Mouse (Mus musculus) stomach, embryonic 16.5 days (tissue): ENCODE results near the gene Sult4a1. TPM values are rescaled to one million over a fixed set of nuclear protein-coding genes. Genes with fewer than 3 reads are reported as not detected.

Experiments used
- ATAC-seq: fragments of 200-750 bp; cut with Nextera tagmentation; 2 replicates; pipeline ENCODE4 v1.8.0; 2017; ENCODE audit warnings: moderate number of reproducible peaks, moderate TSS enrichment; ENCODE audit not compliant: insufficient read depth, low FRiP score
- H3K27ac ChIP-seq: fragments of 300-500 bp; sonication (generic); 2 replicates; pipeline ENCODE4 v1.5.1; 2014; ENCODE audit warnings: low read length
- H3K27me3 ChIP-seq: fragments of 300-500 bp; sonication (generic); 2 replicates; pipeline ENCODE4 v1.6.1; 2014; ENCODE audit warnings: low read length, control low read depth, mixed read lengths; ENCODE audit not compliant: control insufficient read depth, insufficient read depth
- H3K36me3 ChIP-seq: fragments of 300-500 bp; sonication (generic); 2 replicates; pipeline ENCODE4 v1.6.1; 2014; ENCODE audit warnings: low read length; ENCODE audit not compliant: control insufficient read depth, insufficient read depth
- H3K4me1 ChIP-seq: fragments of 300-500 bp; sonication (generic); 2 replicates; pipeline ENCODE4 v1.6.1; 2014; ENCODE audit warnings: low read length, control low read depth, mixed read lengths; ENCODE audit not compliant: control insufficient read depth, insufficient read depth
- H3K4me2 ChIP-seq: fragments of 300-500 bp; sonication (generic); 2 replicates; pipeline ENCODE4 v1.6.1; 2014; ENCODE audit warnings: low read depth, low read length, mixed read lengths
- H3K4me3 ChIP-seq: fragments of 300-500 bp; sonication (generic); replicated peaks from 2 replicates; pipeline ENCODE4 v1.5.1; 2014; ENCODE audit warnings: mild to moderate bottlenecking, low read length
- H3K9ac ChIP-seq: fragments of 300-500 bp; sonication (generic); 2 replicates; pipeline ENCODE4 v1.6.1; 2014; ENCODE audit warnings: low read length
- H3K9me3 ChIP-seq: fragments of 300-500 bp; sonication (generic); replicated peaks from 2 replicates; pipeline ENCODE4 v1.6.1; 2016; ENCODE audit warnings: low read length, control low read depth; ENCODE audit not compliant: control insufficient read depth
- WGBS: fragments of 180-500 bp; shearing (Covaris S2); extraction: QIAGEN DNeasy Blood & Tissue Kit; methylation state at CpG from one replicate; pipeline ENCODE4 v1.1.7; 2014; 5-methylcytosine and 5-hydroxymethylcytosine counted together
- polyA plus RNA-seq: library from polyadenylated mRNA; unstranded; fragments of >200 nt; fragmentation: Nextera tagmentation; extraction: Ambion mirVana; gene quantifications from 2 replicates; pipeline ENCODE4 v1.2.1, GENCODE M21; 2015

Sult4a1 gene
- polyA plus RNA-seq, 1 experiment from 2014 or later: 5.2 TPM

DNA sequence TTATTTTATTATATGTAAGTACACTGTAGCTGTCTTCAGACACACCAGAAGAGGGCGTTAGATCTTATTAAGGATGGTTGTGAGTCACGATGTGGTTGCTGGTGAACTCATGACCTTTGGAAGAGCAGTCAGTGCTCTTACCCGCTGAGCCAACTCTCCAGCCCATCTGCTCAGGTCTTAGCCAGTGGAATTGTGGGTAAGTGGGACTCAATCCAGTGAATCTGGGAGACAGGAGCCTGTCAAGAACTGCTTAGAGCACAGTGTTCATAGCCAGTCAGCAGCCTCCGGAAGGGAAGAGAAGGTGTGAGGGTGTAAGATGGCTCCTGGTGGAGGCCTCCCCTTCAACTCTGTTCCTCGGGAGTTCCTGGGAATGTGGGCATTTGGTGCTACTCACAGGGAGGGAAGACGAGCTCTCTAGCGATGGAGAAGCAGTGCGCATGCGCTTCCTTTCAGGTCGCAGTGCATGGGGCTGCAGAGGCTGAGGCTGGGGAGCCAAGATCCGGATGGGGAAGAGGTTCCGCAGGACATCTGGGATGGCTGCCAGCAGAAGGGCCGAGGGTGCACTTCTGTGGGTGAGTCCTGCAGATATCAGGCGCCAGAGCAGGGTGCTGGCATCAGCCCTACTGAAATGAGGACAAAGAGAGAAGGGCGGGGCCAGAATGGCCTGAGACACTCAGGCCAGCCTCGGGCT, 25.7 kb upstream of the Sult4a1 start:
- WGBS: 51% methylated on average over 16 of the region's 16 CpGs
- Histone ChIP-seq H3K27ac (no peak overlapping the region), H3K4me2 (no peak overlapping the region), H3K9ac (no peak overlapping the region), H3K27me3 (no peaks in the 10 kb centered on the region), H3K4me3 (no peak overlapping the region), H3K4me1 (no peaks in the 10 kb centered on the region), H3K9me3 (no peaks in the 10 kb centered on the region; the same call in 1 of the 2 replicates), H3K36me3 (no peaks in the 10 kb centered on the region)
- 0 out of 2 replicates have a peak, but pooled peaks have one; percentile 25 for ATAC-seq

DNA sequence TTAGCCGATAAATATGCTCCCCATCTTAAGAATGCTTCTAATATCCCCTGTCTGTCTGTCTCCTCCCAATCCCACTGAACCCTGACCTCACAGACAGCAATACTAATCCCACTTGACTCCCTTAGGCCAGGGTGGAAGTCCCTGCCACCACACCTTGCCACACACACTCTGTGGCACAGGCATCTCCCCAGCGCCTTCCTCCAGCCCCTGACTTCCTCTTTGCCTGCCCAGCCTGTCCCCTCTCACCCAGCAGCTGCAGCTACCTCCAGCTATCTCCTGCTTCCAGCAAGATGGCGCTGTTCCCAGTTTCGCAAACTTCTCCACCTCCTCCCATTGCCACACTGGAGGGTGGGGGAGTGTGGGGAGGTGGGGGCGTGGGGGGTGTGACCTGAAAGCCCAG, 21.3 kb upstream of the Sult4a1 start:
- H3K4me1 ChIP-seq: no peaks in the 10 kb centered on the region
- H3K9me3 ChIP-seq: no peaks in the 10 kb centered on the region
- no peaks in the 10 kb centered on the region for H3K36me3 ChIP-seq
- no peak overlapping the region for H3K9ac ChIP-seq
- H3K4me3 ChIP-seq: no peak overlapping the region
- H3K27me3 ChIP-seq: no peaks in the 10 kb centered on the region
- H3K4me2 ChIP-seq: no peak overlapping the region
- ATAC-seq: no peak
- WGBS: 28% methylated on average over 5 of the region's 5 CpGs
- H3K27ac ChIP-seq: no peak overlapping the region

DNA sequence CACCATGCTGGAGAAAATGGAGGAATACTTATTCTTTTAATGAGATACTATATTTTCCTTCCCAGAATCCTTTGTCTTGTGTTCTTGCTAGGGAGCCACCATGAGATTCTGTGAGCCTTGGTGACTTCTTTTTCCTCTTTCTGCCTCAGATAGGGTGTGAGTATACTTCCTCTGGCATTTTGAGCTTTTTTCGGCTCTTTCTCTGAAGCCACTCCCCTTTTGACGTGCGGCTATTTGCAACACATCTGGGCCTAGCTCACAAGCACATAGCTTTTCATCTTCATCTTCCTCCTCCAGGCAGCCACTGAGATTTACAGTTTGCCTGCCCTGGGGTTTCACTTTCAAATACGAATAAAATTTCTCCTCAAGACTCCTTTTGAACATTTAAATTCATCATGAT, 20.9 kb upstream of the Sult4a1 start:
- 65% methylated on average over 4 of the region's 4 CpGs for WGBS
- Histone ChIP-seq H3K4me1 (no peaks in the 10 kb centered on the region), H3K4me3 (no peak overlapping the region), H3K36me3 (no peaks in the 10 kb centered on the region), H3K27ac (no peak overlapping the region), H3K9ac (no peak overlapping the region), H3K4me2 (no peak overlapping the region), H3K9me3 (no peaks in the 10 kb centered on the region), H3K27me3 (no peaks in the 10 kb centered on the region)
- no peak for ATAC-seq

DNA sequence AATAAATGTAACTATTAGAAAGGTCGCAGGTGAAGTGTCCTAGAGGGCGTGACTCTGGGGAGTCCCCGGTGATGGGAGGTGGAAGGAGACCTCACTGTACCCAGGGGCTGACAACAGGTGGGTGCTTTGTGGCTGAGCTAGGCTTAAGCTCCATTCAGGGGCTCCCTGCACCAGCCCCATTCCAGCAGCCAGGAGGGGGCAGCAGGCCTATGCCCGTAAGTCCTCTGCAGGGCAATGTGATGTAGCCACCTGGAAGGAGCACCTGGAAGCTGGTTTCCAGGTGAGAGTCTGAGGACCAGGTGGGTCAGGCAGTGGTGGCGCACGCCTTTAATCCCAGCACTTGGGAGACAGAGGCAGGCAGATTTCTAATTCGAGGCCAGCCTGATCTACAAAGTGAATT, 18.5 kb upstream of the Sult4a1 start:
- Histone ChIP-seq H3K9me3 (no peaks in the 10 kb centered on the region), H3K4me3 (no peak overlapping the region), H3K4me1 (no peaks in the 10 kb centered on the region), H3K9ac (no peak overlapping the region), H3K27me3 (no peaks in the 10 kb centered on the region), H3K4me2 (no peak overlapping the region), H3K36me3 (no peaks in the 10 kb centered on the region), H3K27ac (no peak overlapping the region)
- WGBS: 67% methylated on average over 7 of the region's 7 CpGs
- no peak for ATAC-seq

DNA sequence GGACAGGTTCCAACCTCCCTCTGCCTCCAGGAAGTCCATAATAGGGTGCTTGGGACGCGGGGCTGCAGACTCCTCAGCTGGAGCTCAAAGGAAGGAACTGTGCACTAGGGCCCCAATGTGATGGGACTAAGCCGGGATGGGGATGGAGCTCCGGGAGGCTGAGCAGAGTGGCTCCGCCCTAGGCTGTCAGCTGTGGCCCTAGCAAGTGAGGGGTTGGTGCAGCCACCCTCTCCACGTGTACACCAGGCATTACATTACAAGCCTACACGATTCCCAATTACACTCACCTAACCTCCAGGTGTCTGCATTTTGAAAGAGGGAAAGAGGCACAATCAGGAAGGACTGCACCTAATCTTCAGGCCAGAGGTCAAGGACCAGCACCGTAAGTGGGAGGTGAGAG, 17.5 kb upstream of the Sult4a1 start, which contains the start of gene Pnpla5:
Gene Pnpla5, minus strand, starts transcription at position 101 of the 400 bp plus-strand sequence.
- no peak for ATAC-seq
- Histone ChIP-seq H3K27me3 (no peaks in the 10 kb centered on the region), H3K4me1 (no peaks in the 10 kb centered on the region), H3K4me2 (no peak within 1 kb of the TSS), H3K27ac (no peak within 1 kb of the TSS), H3K4me3 (no peak within 1 kb of the TSS), H3K9me3 (no peaks in the 10 kb centered on the region), H3K9ac (no peak within 1 kb of the TSS), H3K36me3 (no peaks in the 10 kb centered on the region)
- 63% methylated on average over 8 of the region's 8 CpGs for WGBS

DNA sequence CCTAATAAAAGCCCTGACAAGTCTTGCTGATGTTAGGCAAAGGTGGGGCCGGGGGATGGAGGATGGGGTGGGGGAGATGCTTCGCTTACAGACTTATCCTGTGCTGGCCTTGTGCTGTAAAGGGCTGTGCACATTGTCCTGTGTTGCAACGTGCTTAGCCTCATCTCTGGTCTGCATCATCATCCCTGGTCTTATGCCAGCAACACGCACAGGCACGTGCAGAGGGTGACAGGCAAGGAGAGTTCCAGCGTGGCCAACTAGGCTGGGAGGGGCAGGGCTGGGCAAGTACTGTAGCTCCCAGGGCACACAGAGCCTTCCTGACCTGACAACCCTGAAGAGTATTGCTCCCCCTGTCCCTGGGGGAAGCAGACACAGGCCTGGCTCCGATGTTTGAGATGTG, 15.5 kb upstream of the Sult4a1 start:
- Histone ChIP-seq H3K27ac (no peak overlapping the region), H3K4me3 (no peak overlapping the region), H3K4me1 (no peaks in the 10 kb centered on the region), H3K9me3 (no peaks in the 10 kb centered on the region), H3K36me3 (no peaks in the 10 kb centered on the region), H3K9ac (no peak overlapping the region), H3K4me2 (no peak overlapping the region), H3K27me3 (no peaks in the 10 kb centered on the region)
- no peak for ATAC-seq
- 69% methylated on average over 7 of the region's 7 CpGs for WGBS

DNA sequence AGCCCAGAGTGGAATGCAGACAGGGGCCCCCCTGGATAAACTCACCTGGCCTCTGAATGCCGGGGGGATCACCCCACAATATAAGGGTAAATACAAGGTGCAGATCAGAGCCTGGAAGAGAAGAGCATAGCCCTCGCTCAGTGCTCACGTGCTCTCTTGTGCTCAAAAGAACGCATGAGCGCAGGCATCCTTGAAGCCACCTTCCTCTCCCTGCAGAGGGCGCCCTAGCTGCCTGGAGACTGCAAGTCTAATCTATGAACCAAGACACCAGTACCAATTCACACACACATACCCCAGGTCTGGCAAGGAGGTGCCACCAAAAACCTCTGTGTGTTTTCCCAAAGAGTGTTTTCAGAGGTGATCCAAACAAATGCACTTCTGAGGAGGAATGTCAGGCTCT, 15.1 kb upstream of the Sult4a1 start:
- Histone ChIP-seq H3K4me1 (no peaks in the 10 kb centered on the region), H3K4me2 (no peak overlapping the region), H3K27ac (no peak overlapping the region), H3K4me3 (no peak overlapping the region), H3K27me3 (no peaks in the 10 kb centered on the region), H3K9ac (no peak overlapping the region), H3K36me3 (no peaks in the 10 kb centered on the region), H3K9me3 (no peaks in the 10 kb centered on the region)
- 19% methylated on average over 6 of the region's 6 CpGs for WGBS
- ATAC-seq: no peak

DNA sequence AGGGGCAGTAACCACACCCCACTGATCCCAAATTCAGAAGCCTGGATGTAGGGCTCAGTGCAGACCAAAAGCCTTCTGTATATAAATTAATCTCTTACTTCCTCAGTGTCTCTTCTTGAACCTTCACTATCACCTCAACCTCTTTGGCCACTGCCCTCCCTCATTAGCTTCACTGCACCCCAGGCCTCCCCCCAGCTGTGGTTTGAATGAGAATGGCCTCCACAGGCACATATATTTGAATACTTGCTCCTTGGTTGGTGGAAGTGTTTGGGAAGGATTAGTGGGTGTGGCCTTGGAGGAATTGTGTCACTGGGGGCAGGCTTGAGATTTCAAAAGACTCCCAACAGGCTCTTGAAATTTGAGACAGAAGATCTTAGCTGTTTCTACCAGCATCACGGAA, 10.9 kb upstream of the Sult4a1 start:
- WGBS: 82% methylated on average over 1 of the region's 1 CpGs
- H3K4me1 ChIP-seq: no peaks in the 10 kb centered on the region
- H3K27me3 ChIP-seq: no peaks in the 10 kb centered on the region
- no peak overlapping the region for H3K4me2 ChIP-seq
- no peak for ATAC-seq
- H3K4me3 ChIP-seq: no peak overlapping the region
- H3K27ac ChIP-seq: no peak overlapping the region
- H3K9me3 ChIP-seq: no peaks in the 10 kb centered on the region
- H3K36me3 ChIP-seq: no peaks in the 10 kb centered on the region
- no peak overlapping the region for H3K9ac ChIP-seq

DNA sequence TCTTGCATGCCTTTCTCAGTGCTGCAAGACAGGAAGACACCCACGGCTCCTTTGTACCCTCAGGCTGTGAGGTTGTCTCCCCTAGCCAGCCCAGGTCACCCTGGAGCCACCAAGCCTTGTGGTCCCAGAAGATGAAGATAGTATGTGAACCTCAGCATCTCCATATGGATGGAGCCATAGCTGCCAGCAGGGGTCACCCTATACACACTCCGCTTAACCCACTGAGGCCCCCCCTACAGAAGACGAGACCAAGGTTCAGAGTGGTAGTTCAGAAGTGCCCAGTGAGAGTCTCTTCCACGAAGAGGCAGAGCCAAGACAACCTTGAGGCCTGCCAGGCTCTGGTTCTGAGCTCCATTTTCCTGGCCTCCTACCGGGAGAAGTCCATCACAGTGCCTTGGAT, 10.2 kb upstream of the Sult4a1 start:
- WGBS: 37% methylated on average over 5 of the region's 5 CpGs
- H3K4me1 ChIP-seq: no peaks in the 10 kb centered on the region
- no peaks in the 10 kb centered on the region for H3K36me3 ChIP-seq
- H3K27me3 ChIP-seq: no peaks in the 10 kb centered on the region
- no peak overlapping the region for H3K27ac ChIP-seq
- H3K9ac ChIP-seq: no peak overlapping the region
- no peak overlapping the region for H3K4me3 ChIP-seq
- no peak overlapping the region for H3K4me2 ChIP-seq
- ATAC-seq: no peak
- H3K9me3 ChIP-seq: no peaks in the 10 kb centered on the region
